Mouse (Mus musculus) neural tube, embryonic 13.5 days (tissue): ENCODE measurements at regions not wholly inside any gene's neighbourhood (a gene's known extent, or its start where the extent isn't known, plus 50 kb on each side); places are given as distances from the start of the nearest gene placed in this dataset.
"Not testable (repeated sequence)": the region's sequence is repeated elsewhere in the genome, so short reads cannot be mapped to it uniquely, and the experiment has no call there.

Source experiments
- ATAC-seq: fragments of 200-750 bp; cut with Nextera tagmentation; 2 replicates; pipeline ENCODE4 v1.8.0; 2017; ENCODE audit warnings: low read depth, mild to moderate bottlenecking, moderate TSS enrichment, moderate library complexity
- H3K27ac ChIP-seq: fragments of 300-500 bp; sonication (generic); replicated peaks from 2 replicates; pipeline ENCODE4 v1.5.1; 2015; ENCODE audit warnings: moderate library complexity, mild to moderate bottlenecking, inconsistent platforms
- H3K27me3 ChIP-seq: fragments of 300-500 bp; sonication (generic); 2 replicates; pipeline ENCODE4 v1.6.1; 2015; ENCODE audit warnings: mild to moderate bottlenecking, inconsistent platforms
- H3K36me3 ChIP-seq: fragments of 300-500 bp; sonication (generic); 2 replicates; pipeline ENCODE4 v1.6.1; 2015; ENCODE audit warnings: mild to moderate bottlenecking, inconsistent platforms
- H3K4me1 ChIP-seq: fragments of 300-500 bp; sonication (generic); replicated peaks from 2 replicates; pipeline ENCODE4 v1.6.1; 2015; ENCODE audit warnings: inconsistent platforms
- H3K4me2 ChIP-seq: fragments of 300-500 bp; sonication (generic); 2 replicates; pipeline ENCODE4 v1.6.1; 2015; ENCODE audit warnings: inconsistent platforms, mild to moderate bottlenecking, moderate library complexity
- H3K4me3 ChIP-seq: fragments of 300-500 bp; sonication (generic); 2 replicates; pipeline ENCODE4 v1.5.1; 2015; ENCODE audit warnings: mild to moderate bottlenecking, inconsistent platforms
- H3K9ac ChIP-seq: fragments of 300-500 bp; sonication (generic); 2 replicates; pipeline ENCODE4 v1.6.1; 2015; ENCODE audit warnings: moderate library complexity, mild to moderate bottlenecking, inconsistent platforms
- H3K9me3 ChIP-seq: fragments of 300-500 bp; sonication (generic); 2 replicates; pipeline ENCODE4 v1.6.1; 2016; ENCODE audit warnings: inconsistent platforms
- WGBS: fragments of 180-500 bp; shearing (Covaris S2); methylation state at CpG from one replicate; pipeline ENCODE4 v1.1.7; 2015; 5-methylcytosine and 5-hydroxymethylcytosine counted together

DNA sequence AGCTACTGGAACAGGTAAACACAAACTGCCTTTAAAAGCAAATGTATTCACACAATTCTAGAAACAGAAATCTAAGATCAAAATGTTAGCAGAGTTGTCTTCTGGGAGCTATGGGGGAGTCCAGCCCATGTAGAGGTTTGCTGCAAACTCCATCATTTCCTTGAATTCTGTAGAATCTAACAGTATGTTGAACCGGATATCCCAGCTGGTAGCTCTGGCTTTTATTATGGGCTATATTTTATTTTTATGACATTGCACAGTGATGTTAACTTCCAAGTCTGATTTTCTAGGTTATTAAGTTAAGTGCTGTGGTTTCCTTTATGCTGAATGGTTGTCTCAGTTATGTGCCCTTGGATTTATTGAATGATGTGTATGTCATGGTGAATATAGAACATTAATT lies 136.3 kb downstream of the AI429214 start:
- Histone ChIP-seq H3K4me3 (no peak overlapping the region), H3K4me2 (no peak overlapping the region), H3K9ac (no peak overlapping the region), H3K4me1 (peaks cover 4% of the 10 kb centered on the region), H3K27me3 (no peaks in the 10 kb centered on the region), H3K27ac (no peak overlapping the region), H3K36me3 (no peaks in the 10 kb centered on the region), H3K9me3 (no peaks in the 10 kb centered on the region)
- no peak for ATAC-seq
- 73% methylated on average over 1 of the region's 1 CpGs for WGBS

GRCm38 (mm10) chr8:37131988-37132387 lies 138.6 kb downstream of the AI429214 start:
- peaks cover 4% of the 10 kb centered on the region for H3K4me1 ChIP-seq
- H3K4me3 ChIP-seq, result no peak overlapping the region
- no peak for ATAC-seq
- H3K9me3 ChIP-seq, result no peaks in the 10 kb centered on the region
- no peaks in the 10 kb centered on the region for H3K27me3 ChIP-seq
- no peak overlapping the region for H3K27ac ChIP-seq
- WGBS, result 19% methylated on average over 4 of the region's 4 CpGs
- no peaks in the 10 kb centered on the region for H3K36me3 ChIP-seq
- no peak overlapping the region for H3K4me2 ChIP-seq
- peak overlapping the region; percentile 17; the same call in 1 of the 2 replicates for H3K9ac ChIP-seq

GRCm38 (mm10) chr8:37134192-37134964 lies 141.0 kb downstream of the AI429214 start:
- WGBS, result 51% methylated on average over 8 of the region's 8 CpGs
- H3K27me3 ChIP-seq, result no peaks in the 10 kb centered on the region
- no peak for ATAC-seq
- no peaks in the 10 kb centered on the region for H3K36me3 ChIP-seq
- no peaks in the 10 kb centered on the region for H3K9me3 ChIP-seq
- H3K27ac ChIP-seq, result no peak overlapping the region
- H3K9ac ChIP-seq, result no peak overlapping the region
- H3K4me1 ChIP-seq, result peaks cover 4% of the 10 kb centered on the region
- no peak overlapping the region for H3K4me3 ChIP-seq
- no peak overlapping the region for H3K4me2 ChIP-seq

DNA sequence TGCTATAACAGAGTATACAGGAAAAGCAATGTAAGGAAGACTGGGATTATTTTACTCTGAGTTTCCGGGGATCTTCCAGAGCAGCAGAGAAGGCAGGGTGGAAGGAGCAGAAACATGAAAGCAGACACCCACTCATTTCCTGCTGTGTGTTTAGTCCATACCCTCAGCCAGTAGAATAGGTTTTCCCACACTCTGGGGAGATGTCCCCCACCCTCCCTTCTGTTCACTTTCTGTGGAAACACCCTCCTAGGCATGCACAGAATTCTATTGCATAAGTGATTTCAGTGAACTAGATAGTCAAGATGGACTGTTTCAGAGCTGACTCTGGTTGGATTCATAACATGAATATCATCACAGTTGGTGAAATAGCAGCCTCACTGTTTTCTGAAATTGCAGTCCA lies 156.9 kb downstream of the AI429214 start:
- no peak overlapping the region for H3K27ac ChIP-seq
- no peak for ATAC-seq
- no peaks in the 10 kb centered on the region for H3K36me3 ChIP-seq
- no peaks in the 10 kb centered on the region for H3K27me3 ChIP-seq
- H3K4me3 ChIP-seq, result no peak overlapping the region
- H3K4me2 ChIP-seq, result no peak overlapping the region
- no peaks in the 10 kb centered on the region for H3K9me3 ChIP-seq
- WGBS, result 79% methylated on average over 1 of the region's 1 CpGs
- H3K9ac ChIP-seq, result no peak overlapping the region
- no peaks in the 10 kb centered on the region for H3K4me1 ChIP-seq

GRCm38 (mm10) chr8:37154361-37154760 lies 161.0 kb downstream of the AI429214 start:
- no peaks in the 10 kb centered on the region for H3K27me3 ChIP-seq
- no peak for ATAC-seq
- H3K27ac ChIP-seq, result no peak overlapping the region
- H3K36me3 ChIP-seq, result no peaks in the 10 kb centered on the region
- no peak overlapping the region for H3K9ac ChIP-seq
- no peak overlapping the region for H3K4me2 ChIP-seq
- H3K4me1 ChIP-seq, result no peaks in the 10 kb centered on the region
- no peaks in the 10 kb centered on the region for H3K9me3 ChIP-seq
- no peak overlapping the region for H3K4me3 ChIP-seq
- 83% methylated on average over 7 of the region's 7 CpGs for WGBS

- Histone ChIP-seq H3K27me3 (no peaks in the 10 kb centered on the region), H3K4me3 (no peak overlapping the region), H3K4me2 (no peak overlapping the region), H3K9ac (no peak overlapping the region), H3K36me3 (no peaks in the 10 kb centered on the region), H3K9me3 (no peaks in the 10 kb centered on the region), H3K4me1 (no peaks in the 10 kb centered on the region), H3K27ac (no peak overlapping the region)
- no peak for ATAC-seq
- 93% methylated on average over 8 of the region's 8 CpGs for WGBS
These were observed 161.5 kb downstream of the AI429214 start for GRCm38 (mm10) chr8:37154946-37155345.

DNA sequence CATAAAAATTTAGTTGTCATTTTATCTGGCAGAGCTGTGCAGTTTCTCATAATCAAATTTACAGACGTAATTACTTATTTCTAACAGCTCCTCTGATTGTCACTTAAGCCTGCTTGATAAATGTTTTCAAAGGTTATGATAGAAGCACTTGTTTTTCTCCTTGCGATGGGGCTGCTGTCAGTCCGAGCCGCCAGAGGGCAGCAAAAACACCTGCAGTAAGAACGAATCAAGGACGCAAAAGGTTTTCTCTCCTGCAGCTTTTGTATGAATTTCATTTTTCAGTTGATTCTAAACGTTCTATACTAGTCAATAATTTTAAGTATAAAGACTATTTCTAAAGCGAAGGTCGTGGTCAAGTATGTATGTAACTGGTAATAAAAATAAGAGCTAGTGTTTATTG lies 166.1 kb downstream of the AI429214 start:
- WGBS, result 11% methylated on average over 9 of the region's 9 CpGs
- ATAC-seq, result no peak
- H3K4me3 ChIP-seq, result no peak overlapping the region

DNA sequence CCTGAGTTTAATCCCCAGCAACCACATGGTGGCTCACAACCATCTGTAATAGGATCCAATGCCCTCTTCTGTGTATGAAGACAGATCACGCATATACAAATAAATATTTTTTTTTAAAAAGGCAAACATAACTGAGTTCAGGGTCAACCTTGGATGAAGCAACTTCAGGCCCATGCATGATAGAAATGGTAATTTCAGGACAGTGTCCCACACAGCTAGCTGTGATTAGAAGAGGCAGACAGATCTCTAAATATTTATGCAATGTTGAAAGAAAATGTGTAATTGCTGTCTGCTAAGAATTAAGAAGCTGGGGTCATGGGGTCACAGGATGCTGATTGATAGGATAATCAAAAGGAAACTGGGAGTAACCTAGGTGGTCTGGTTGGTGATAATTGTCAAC lies 203.5 kb downstream of the AI429214 start:
- H3K27ac ChIP-seq, result no peak overlapping the region
- no peak overlapping the region for H3K4me2 ChIP-seq
- 91% methylated on average over 1 of the region's 1 CpGs for WGBS
- H3K9me3 ChIP-seq, result no peaks in the 10 kb centered on the region
- H3K9ac ChIP-seq, result no peak overlapping the region
- H3K27me3 ChIP-seq, result no peaks in the 10 kb centered on the region
- H3K36me3 ChIP-seq, result no peaks in the 10 kb centered on the region
- no peak overlapping the region for H3K4me3 ChIP-seq
- no peaks in the 10 kb centered on the region for H3K4me1 ChIP-seq
- ATAC-seq, result no peak

More for the DNA sequence above, 166.1 kb downstream of the AI429214 start:
- H3K27me3 ChIP-seq, result no peaks in the 10 kb centered on the region
- H3K9me3 ChIP-seq, result no peaks in the 10 kb centered on the region
- H3K4me1 ChIP-seq, result no peaks in the 10 kb centered on the region
- no peak overlapping the region for H3K4me2 ChIP-seq
- H3K27ac ChIP-seq, result no peak overlapping the region
- H3K9ac ChIP-seq, result no peak overlapping the region
- H3K36me3 ChIP-seq, result no peaks in the 10 kb centered on the region

GRCm38 (mm10) chr8:37215894-37216293 lies 222.5 kb downstream of the AI429214 start:
- WGBS, result 85% methylated on average over 4 of the region's 4 CpGs
- no peaks in the 10 kb centered on the region for H3K9me3 ChIP-seq

GRCm38 (mm10) chr8:37227091-37227490 lies 233.7 kb downstream of the AI429214 start:
- Histone ChIP-seq H3K9me3 (no peaks in the 10 kb centered on the region), H3K27me3 (no peaks in the 10 kb centered on the region), H3K36me3 (no peaks in the 10 kb centered on the region), H3K27ac (no peak overlapping the region), H3K4me1 (no peaks in the 10 kb centered on the region), H3K4me2 (no peak overlapping the region), H3K9ac (no peak overlapping the region), H3K4me3 (no peak overlapping the region)
- 63% methylated on average over 2 of the region's 2 CpGs for WGBS
- no peak for ATAC-seq

More at GRCm38 (mm10) chr8:37215894-37216293, 222.5 kb downstream of the AI429214 start:
- Histone ChIP-seq H3K27ac (no peak overlapping the region), H3K4me2 (no peak overlapping the region), H3K27me3 (no peaks in the 10 kb centered on the region), H3K4me3 (no peak overlapping the region), H3K36me3 (no peaks in the 10 kb centered on the region), H3K9ac (no peak overlapping the region), H3K4me1 (no peaks in the 10 kb centered on the region)
- ATAC-seq, result no peak

GRCm38 (mm10) chr8:37237306-37237705 lies 243.9 kb downstream of the AI429214 start:
- no peaks in the 10 kb centered on the region for H3K4me1 ChIP-seq
- H3K4me3 ChIP-seq, result no peak overlapping the region
- no peak overlapping the region for H3K27ac ChIP-seq
- no peak for ATAC-seq
- no peaks in the 10 kb centered on the region for H3K36me3 ChIP-seq
- no peaks in the 10 kb centered on the region for H3K9me3 ChIP-seq
- no peak overlapping the region for H3K4me2 ChIP-seq
- no peak overlapping the region for H3K9ac ChIP-seq
- H3K27me3 ChIP-seq, result no peaks in the 10 kb centered on the region
- 81% methylated on average over 2 of the region's 2 CpGs for WGBS

GRCm38 (mm10) chr8:37239354-37239753 lies 245.9 kb downstream of the AI429214 start:
- H3K9ac ChIP-seq, result no peak overlapping the region
- no peak overlapping the region for H3K4me3 ChIP-seq
- no peak overlapping the region for H3K27ac ChIP-seq
- H3K4me2 ChIP-seq, result no peak overlapping the region
- no peaks in the 10 kb centered on the region for H3K36me3 ChIP-seq
- H3K9me3 ChIP-seq, result no peaks in the 10 kb centered on the region
- no peaks in the 10 kb centered on the region for H3K27me3 ChIP-seq
- no peaks in the 10 kb centered on the region for H3K4me1 ChIP-seq
- ATAC-seq, result no peak

GRCm38 (mm10) chr8:37251234-37251633 lies 257.8 kb downstream of the AI429214 start:
- not testable (repeated sequence) for H3K27ac ChIP-seq, H3K27me3 ChIP-seq, ATAC-seq, H3K4me1 ChIP-seq, H3K4me2 ChIP-seq, H3K9me3 ChIP-seq, H3K36me3 ChIP-seq, H3K4me3 ChIP-seq, H3K9ac ChIP-seq
- 92% methylated on average over 7 of the region's 7 CpGs for WGBS
